Mouse (Mus musculus) neural tube, embryonic 12.5 days (tissue): ENCODE measurements around the gene Mpv17l2. TPM values are rescaled to one million over a fixed set of nuclear protein-coding genes. Genes with fewer than 3 reads are reported as not detected.

Experiments
- ATAC-seq: fragments of 200-750 bp; cut with Nextera tagmentation; 2 replicates; pipeline ENCODE4 v1.8.0; 2017; ENCODE audit warnings: low read depth, mild to moderate bottlenecking, moderate TSS enrichment, moderate library complexity; ENCODE audit not compliant: low FRiP score
- H3K27ac ChIP-seq: fragments of 300-500 bp; sonication (generic); 2 replicates; pipeline ENCODE4 v1.5.1; 2016
- H3K27me3 ChIP-seq: fragments of 300-500 bp; sonication (generic); replicated peaks from 2 replicates; pipeline ENCODE4 v1.6.1; 2016; ENCODE audit warnings: mild to moderate bottlenecking
- H3K36me3 ChIP-seq: fragments of 300-500 bp; sonication (generic); 2 replicates; pipeline ENCODE4 v1.6.1; 2016; ENCODE audit warnings: mild to moderate bottlenecking
- H3K4me1 ChIP-seq: fragments of 300-500 bp; sonication (generic); 2 replicates; pipeline ENCODE4 v1.6.1; 2016
- H3K4me2 ChIP-seq: fragments of 300-500 bp; sonication (generic); replicated peaks from 2 replicates; pipeline ENCODE4 v1.6.1; 2016; ENCODE audit warnings: mild to moderate bottlenecking
- H3K4me3 ChIP-seq: fragments of 300-500 bp; sonication (generic); 2 replicates; pipeline ENCODE4 v1.5.1; 2016
- H3K9ac ChIP-seq: fragments of 300-500 bp; sonication (generic); 2 replicates; pipeline ENCODE4 v1.6.1; 2016; ENCODE audit warnings: mild to moderate bottlenecking
- H3K9me3 ChIP-seq: fragments of 300-500 bp; sonication (generic); 2 replicates; pipeline ENCODE4 v1.6.1; 2016; ENCODE audit warnings: mild to moderate bottlenecking
- WGBS: fragments of 180-500 bp; shearing (Covaris S2); methylation state at CpG from one replicate; pipeline ENCODE4 v1.1.7; 2016; 5-methylcytosine and 5-hydroxymethylcytosine counted together
- polyA plus RNA-seq: library from polyadenylated mRNA; unstranded; fragments of >200 nt; fragmentation: Nextera tagmentation; extraction: Ambion mirVana; gene quantifications from 2 replicates; pipeline ENCODE4 v1.2.1, GENCODE M21; 2016

Gene Mpv17l2
- polyA plus RNA-seq, 1 experiment from 2014 or later: 51.2 TPM

DNA sequence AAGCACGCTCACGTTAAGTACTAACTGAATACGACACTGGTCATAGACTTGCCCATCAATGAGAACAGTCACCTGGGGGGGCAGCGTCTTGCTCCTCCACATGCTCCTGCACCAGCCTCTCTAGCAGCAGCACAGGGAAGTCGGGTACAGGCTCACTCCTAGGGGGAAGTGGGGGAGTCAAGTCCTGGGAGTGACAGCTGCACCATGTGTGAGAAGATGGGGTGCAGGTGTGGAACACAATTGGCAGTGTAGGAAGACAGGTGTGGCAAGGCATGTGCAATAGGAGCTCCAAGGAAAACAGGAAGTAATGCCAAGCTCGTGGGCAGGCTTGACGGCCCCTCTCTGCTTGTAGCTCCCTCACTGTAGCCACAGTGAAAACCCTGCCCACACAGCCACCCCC is 10.5 kb upstream of the Mpv17l2 start:
- Histone ChIP-seq H3K4me2 (no peak overlapping the region), H3K27ac (no peak overlapping the region), H3K36me3 (peaks cover 71% of the 10 kb centered on the region), H3K4me1 (peaks cover 38% of the 10 kb centered on the region), H3K4me3 (no peak overlapping the region), H3K27me3 (peaks cover 2% of the 10 kb centered on the region; the same call in 1 of the 2 replicates), H3K9me3 (no peaks in the 10 kb centered on the region), H3K9ac (no peak overlapping the region)
- 94% methylated on average over 7 of the region's 7 CpGs for WGBS
- ATAC-seq: no peak

DNA sequence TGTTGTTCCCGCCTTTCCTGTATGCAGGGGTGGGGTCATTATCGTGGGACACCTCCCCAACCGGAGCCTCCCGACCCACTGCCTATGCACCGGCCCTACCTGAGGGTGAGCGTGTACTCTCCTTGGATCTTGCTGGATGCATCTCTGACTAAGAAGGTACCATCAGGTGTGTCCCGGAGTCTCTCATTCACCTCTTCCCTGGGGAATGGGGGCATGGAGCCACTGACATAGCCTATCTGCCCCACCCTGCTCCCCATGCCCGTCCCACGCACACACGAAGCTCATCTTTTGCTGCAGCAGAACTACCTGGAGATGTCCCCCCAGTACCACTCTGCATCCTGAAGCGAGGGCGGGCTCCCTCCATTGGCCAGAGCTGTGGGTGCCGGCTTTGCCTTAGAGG is 10.0 kb upstream of the Mpv17l2 start:
- no peak for ATAC-seq
- peaks cover 40% of the 10 kb centered on the region for H3K4me1 ChIP-seq
- H3K9me3 ChIP-seq: no peaks in the 10 kb centered on the region
- no peak overlapping the region for H3K9ac ChIP-seq
- WGBS: 93% methylated on average over 13 of the region's 13 CpGs
- no peak overlapping the region for H3K4me3 ChIP-seq
- no peak overlapping the region for H3K27ac ChIP-seq
- H3K36me3 ChIP-seq: peaks cover 71% of the 10 kb centered on the region
- H3K27me3 ChIP-seq: peaks cover 2% of the 10 kb centered on the region; the same call in 1 of the 2 replicates
- no peak overlapping the region for H3K4me2 ChIP-seq

DNA sequence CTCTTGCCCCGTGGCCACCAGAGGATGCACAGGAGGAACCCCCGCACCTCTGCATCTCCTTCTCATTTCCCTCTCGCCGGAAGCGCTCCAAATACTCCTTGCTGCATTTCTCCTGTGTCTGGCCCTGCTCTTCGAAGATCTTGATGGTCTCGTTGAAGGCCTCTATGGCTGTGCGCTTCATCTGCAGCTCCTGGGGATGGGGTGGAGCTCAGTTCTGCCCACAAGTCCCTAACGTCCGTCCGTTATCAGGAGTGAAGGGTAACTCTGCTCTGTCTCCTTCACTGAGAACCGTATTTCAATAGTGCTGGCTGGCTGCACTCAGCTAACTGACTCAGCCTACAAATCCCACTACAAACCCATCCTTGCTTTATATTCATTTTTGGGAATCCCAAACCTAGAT is 9.1 kb upstream of the Mpv17l2 start:
- Histone ChIP-seq H3K27ac (no peak overlapping the region), H3K27me3 (peaks cover 2% of the 10 kb centered on the region; the same call in 1 of the 2 replicates), H3K9ac (0 out of 2 replicates have a peak overlapping the region, but pooled peaks have one; percentile 33), H3K4me2 (no peak overlapping the region), H3K4me3 (no peak overlapping the region), H3K4me1 (peaks cover 32% of the 10 kb centered on the region), H3K36me3 (peaks cover 71% of the 10 kb centered on the region), H3K9me3 (no peaks in the 10 kb centered on the region)
- WGBS: 73% methylated on average over 12 of the region's 12 CpGs
- no peak for ATAC-seq

DNA sequence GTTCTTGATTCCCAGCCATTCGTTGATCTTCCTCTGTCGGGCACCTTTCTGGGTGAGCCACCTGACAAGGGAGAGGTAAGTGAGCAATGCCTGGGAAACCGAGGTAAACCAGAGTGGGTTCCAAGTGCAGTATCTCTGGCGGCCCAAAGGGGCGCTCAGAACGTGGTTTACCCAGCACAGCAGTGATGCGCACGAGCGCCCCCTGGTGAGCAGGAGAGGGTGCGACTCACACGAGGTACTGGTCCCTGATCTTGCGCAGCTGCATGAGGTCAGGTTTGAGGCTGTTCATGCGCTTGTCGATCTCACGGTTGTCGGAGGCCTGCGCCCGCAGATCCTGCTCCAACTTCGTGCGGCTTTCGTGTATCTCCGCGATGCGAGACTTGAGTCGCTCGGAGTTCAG is 8.6 kb upstream of the Mpv17l2 start:
- H3K4me1 ChIP-seq: peaks cover 27% of the 10 kb centered on the region
- peaks cover 67% of the 10 kb centered on the region for H3K36me3 ChIP-seq
- H3K27ac ChIP-seq: no peak overlapping the region
- H3K4me3 ChIP-seq: no peak overlapping the region
- 0 out of 2 replicates have a peak overlapping the region, but pooled peaks have one; percentile 33 for H3K9ac ChIP-seq
- no peak overlapping the region for H3K4me2 ChIP-seq
- peaks cover 2% of the 10 kb centered on the region; the same call in 1 of the 2 replicates for H3K27me3 ChIP-seq
- 8% methylated on average over 26 of the region's 26 CpGs for WGBS
- H3K9me3 ChIP-seq: no peaks in the 10 kb centered on the region
- peak; percentile 69; the same call in 1 of the 2 replicates for ATAC-seq

DNA sequence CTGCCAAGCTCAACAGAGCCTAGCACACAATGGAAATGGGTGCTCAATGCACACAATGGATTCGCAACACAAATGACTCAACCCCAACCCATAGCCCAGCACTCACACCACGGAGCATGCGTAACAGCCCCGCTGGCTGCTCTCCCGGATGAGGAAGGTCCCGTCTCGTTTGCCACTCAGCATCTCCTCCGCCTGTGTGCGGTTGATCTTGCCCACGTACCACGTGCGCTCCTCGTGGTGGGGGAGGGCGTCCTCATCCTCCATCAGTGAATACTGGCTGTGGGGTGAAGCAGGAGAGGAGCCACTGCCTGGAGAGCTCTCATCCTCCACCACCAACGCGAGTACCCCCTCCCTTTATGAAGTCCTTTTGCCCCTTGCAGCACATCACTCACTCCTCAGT is 8.2 kb upstream of the Mpv17l2 start:
- no peaks in the 10 kb centered on the region for H3K9me3 ChIP-seq
- H3K27me3 ChIP-seq: peaks cover 2% of the 10 kb centered on the region; the same call in 1 of the 2 replicates
- peaks cover 63% of the 10 kb centered on the region for H3K36me3 ChIP-seq
- no peak overlapping the region for H3K4me3 ChIP-seq
- H3K4me2 ChIP-seq: no peak overlapping the region
- H3K9ac ChIP-seq: no peak overlapping the region
- WGBS: 87% methylated on average over 16 of the region's 16 CpGs
- no peak overlapping the region for H3K27ac ChIP-seq
- 0 out of 2 replicates have a peak, but pooled peaks have one; percentile 2 for ATAC-seq
- peaks cover 23% of the 10 kb centered on the region for H3K4me1 ChIP-seq

DNA sequence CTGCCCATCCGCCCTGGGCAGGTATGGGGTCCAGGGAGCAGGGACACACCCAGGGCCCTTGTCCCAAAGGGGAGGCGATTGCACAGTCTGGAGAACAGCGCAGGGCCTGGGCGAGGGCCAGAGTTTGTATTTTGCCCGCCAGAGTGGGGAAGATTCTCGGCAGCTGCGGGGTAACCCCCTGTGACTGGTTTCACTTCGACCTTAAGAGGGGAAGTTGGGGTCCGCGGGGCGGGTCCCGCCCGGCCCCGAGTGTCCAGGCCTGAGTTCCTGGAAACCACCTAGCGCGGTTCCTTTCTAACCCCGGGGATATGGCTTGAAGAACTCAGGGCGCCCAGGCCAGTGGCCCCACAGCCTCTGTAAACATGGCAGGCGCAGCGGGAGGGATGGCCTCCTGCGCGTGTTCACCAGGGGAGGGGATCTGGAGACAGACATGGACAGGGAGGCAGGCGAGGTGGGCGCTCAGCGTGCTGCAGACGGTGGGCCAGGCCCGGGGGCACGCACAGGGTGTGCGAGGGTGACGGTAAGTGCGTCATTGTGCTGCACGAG is 7.6 kb upstream of the Mpv17l2 start:
- Histone ChIP-seq H3K36me3 (peaks cover 56% of the 10 kb centered on the region), H3K4me1 (peaks cover 16% of the 10 kb centered on the region), H3K27ac (no peak overlapping the region), H3K4me2 (no peak overlapping the region), H3K27me3 (peaks cover 2% of the 10 kb centered on the region; the same call in 1 of the 2 replicates), H3K9ac (no peak overlapping the region), H3K4me3 (no peak overlapping the region), H3K9me3 (no peaks in the 10 kb centered on the region)
- WGBS: 94% methylated on average over 32 of the region's 32 CpGs
- ATAC-seq: no peak

DNA sequence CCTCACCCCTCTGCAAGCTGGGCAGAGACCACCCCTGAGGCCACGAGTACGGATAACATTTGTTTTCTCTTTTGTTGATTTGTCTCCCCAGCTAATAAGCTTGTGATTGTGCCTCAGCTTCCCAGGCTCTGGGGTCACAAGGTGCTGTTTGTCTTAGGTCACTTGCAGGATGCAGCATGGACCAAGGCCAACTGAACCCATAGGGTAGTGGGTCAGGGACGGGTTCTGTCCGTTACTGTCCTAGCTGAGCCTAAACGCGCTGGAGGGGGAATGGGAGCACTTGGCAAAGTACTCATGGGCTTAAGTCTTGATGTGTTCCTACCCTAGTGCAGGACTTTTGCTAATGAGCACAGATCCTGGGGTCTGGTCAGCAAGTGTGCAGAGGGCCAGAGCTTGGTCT is 6.8 kb upstream of the Mpv17l2 start:
- peaks cover 48% of the 10 kb centered on the region for H3K36me3 ChIP-seq
- H3K27me3 ChIP-seq: peaks cover 2% of the 10 kb centered on the region; the same call in 1 of the 2 replicates
- 86% methylated on average over 6 of the region's 6 CpGs for WGBS
- no peak overlapping the region for H3K27ac ChIP-seq
- no peak overlapping the region for H3K4me2 ChIP-seq
- H3K4me1 ChIP-seq: peaks cover 15% of the 10 kb centered on the region
- no peak overlapping the region for H3K9ac ChIP-seq
- no peaks in the 10 kb centered on the region for H3K9me3 ChIP-seq
- no peak for ATAC-seq
- no peak overlapping the region for H3K4me3 ChIP-seq

DNA sequence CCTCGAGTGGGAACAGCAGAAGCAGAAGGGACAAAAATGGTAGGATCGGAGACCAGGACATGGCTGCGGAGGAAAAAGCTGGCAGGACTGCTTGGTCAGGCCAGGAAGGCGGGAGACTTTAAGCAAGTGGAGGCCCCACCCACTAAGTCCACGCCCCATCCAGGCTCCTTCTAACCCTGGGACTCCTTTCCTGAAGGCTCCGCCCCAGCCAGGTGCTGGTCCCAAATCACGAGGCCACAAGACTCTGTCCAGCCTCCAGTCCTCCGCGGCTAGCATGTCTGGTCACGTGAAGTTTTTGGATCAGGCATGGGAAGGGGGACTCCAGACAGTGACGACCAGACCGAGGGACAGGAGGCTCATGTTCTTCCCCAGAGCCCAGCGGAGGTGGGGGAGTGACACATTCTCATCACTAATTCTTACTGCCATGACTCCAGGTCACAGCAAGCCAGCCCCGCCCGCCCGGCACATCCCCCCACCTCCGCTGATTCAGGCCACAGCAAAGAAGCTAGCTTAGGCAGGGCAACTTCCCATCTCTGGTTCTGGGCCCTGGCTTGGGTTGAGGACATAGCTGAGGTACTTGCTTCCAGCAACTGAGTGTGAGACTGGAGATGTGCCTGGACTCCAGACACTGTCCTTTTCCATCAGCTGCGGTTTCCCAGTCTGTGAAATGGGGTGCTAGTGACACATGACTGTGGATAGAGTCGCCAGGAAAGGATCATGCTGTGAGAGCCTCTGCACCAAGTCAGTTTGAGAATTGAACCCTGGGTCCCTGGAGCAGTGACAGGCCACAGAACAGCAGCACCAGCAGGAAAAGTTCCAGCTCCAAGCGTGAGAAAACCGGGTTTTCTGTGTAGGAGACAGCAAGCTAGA is 6.1 kb upstream of the Mpv17l2 start:
- peak overlapping the region; percentile 45 for H3K9ac ChIP-seq
- H3K27ac ChIP-seq: no peak overlapping the region
- ATAC-seq: 0 out of 2 replicates have a peak, but pooled peaks have one; percentile 21
- H3K4me1 ChIP-seq: peaks cover 15% of the 10 kb centered on the region
- peak overlapping the region; percentile 20 for H3K4me3 ChIP-seq
- 9% methylated on average over 21 of the region's 21 CpGs for WGBS
- peaks cover 41% of the 10 kb centered on the region for H3K36me3 ChIP-seq
- H3K9me3 ChIP-seq: no peaks in the 10 kb centered on the region
- H3K4me2 ChIP-seq: peak overlapping the region; percentile 59
- peaks cover 2% of the 10 kb centered on the region; the same call in 1 of the 2 replicates for H3K27me3 ChIP-seq

DNA sequence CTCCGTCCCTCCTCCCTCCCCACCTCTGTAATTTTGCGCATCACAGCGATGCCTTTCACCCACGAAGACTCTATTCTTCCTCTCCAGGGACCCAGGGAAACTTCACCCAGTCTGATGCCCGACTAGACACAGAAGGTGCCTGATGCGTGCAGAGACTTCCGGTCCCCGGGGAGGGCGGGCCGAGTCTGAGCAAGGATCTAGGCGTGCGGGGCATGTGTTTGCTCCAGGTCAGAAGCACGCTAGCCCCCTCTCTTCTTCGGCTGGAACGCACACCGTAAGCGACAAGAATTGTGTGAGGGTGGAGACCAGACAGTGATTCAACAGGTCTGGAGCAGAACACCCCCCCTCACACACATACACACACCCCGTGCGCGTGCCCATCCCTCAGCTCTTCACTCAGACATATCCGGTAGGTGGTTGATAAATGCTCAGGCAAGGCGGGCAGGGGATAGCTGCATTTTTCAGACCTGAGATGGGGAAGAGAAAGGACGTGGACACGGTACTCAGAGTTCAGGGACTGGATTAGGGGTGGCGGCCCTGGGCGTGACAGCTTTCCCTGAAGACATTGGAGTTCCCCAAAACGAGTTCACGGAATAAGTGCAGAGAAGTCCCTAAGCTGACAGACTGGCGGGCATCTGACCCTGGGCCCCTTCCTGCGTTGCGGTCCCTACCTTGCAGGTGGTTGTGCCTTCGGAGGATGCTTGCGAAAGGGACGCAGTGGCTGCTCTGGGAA is 5.3 kb upstream of the Mpv17l2 start:
- WGBS: 2% methylated on average over 34 of the region's 34 CpGs
- Histone ChIP-seq H3K9ac (peak overlapping the region; percentile 45), H3K27ac (no peak overlapping the region), H3K9me3 (no peaks in the 10 kb centered on the region), H3K4me1 (peaks cover 18% of the 10 kb centered on the region), H3K36me3 (peaks cover 33% of the 10 kb centered on the region), H3K27me3 (peaks cover 2% of the 10 kb centered on the region; the same call in 1 of the 2 replicates), H3K4me2 (peak overlapping the region; percentile 59), H3K4me3 (peak overlapping the region; percentile 20)
- no peak for ATAC-seq

DNA sequence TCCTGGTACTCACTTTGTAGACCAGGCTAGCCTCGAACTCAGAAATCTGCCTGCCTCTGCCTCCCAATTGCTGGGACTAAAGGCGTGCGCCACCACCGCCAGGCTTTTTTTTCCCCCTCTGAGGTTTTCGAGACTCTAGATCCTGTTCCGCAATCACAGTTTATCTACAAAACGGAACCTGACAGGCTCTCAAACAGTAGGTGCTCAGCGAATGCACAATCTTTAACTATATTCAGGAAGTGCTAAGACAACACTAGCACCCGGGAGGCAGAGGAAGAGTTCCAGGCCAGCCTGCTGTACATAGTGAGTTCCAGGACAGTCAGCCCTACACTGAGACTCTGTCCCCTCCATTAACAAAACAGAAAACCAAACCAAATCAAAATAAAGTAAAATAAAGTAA is 4.6 kb upstream of the Mpv17l2 start:
- peak overlapping the region; percentile 59 for H3K4me2 ChIP-seq
- H3K4me1 ChIP-seq: peaks cover 19% of the 10 kb centered on the region
- no peaks in the 10 kb centered on the region for H3K9me3 ChIP-seq
- no peak overlapping the region for H3K9ac ChIP-seq
- 81% methylated on average over 9 of the region's 9 CpGs for WGBS
- no peak for ATAC-seq
- H3K27me3 ChIP-seq: peaks cover 2% of the 10 kb centered on the region; the same call in 1 of the 2 replicates
- H3K27ac ChIP-seq: no peak overlapping the region
- H3K4me3 ChIP-seq: no peak overlapping the region
- peaks cover 26% of the 10 kb centered on the region for H3K36me3 ChIP-seq

DNA sequence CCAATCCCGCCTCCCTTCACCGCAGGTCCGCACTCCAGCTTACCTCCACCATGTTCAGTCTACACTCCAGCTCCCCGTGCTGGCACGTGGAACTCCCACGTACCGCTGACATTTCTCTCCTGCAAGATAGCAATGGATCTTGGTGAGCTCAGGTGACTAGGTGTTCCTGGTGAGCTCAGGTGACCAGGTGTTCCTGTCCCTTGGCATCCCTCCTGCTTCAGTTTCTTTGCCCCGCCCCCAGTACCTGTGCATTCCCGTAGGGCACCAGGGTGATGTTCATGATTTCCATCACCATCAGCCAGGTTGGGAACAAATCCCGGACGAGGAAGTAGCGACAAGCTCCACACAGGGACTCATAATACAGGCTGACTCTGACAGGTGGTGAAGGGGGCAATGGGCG is 3.9 kb upstream of the Mpv17l2 start:
- Histone ChIP-seq H3K9me3 (no peaks in the 10 kb centered on the region), H3K27ac (no peak overlapping the region), H3K27me3 (peaks cover 2% of the 10 kb centered on the region; the same call in 1 of the 2 replicates), H3K4me1 (peaks cover 26% of the 10 kb centered on the region), H3K4me2 (no peak overlapping the region), H3K4me3 (no peak overlapping the region), H3K9ac (no peak overlapping the region), H3K36me3 (peaks cover 20% of the 10 kb centered on the region)
- ATAC-seq: no peak
- 93% methylated on average over 13 of the region's 13 CpGs for WGBS

DNA sequence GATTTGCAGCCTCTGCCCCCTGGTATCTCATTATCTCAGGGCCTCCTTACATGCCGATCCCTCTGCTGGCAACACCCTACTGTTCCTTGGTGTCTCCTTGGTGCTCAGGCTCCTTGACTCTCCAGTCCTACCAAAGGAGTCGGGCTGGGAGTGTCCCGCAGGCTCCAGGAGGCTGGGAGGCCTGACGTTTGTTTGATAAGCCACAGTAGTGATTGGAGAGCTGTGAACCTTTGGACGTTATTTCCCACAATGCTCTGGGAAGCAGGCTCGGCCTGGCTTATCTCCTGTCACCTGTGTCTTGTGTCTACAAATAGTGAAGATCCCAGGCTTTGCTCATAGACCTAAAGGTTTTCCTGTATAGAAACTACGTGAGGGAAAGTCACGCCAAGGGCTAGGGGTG is 3.3 kb upstream of the Mpv17l2 start:
- Histone ChIP-seq H3K27me3 (peaks cover 2% of the 10 kb centered on the region; the same call in 1 of the 2 replicates), H3K27ac (no peak overlapping the region), H3K4me2 (no peak overlapping the region), H3K9ac (no peak overlapping the region), H3K4me3 (no peak overlapping the region), H3K4me1 (peaks cover 32% of the 10 kb centered on the region), H3K36me3 (peaks cover 17% of the 10 kb centered on the region), H3K9me3 (no peaks in the 10 kb centered on the region)
- no peak for ATAC-seq
- 88% methylated on average over 8 of the region's 8 CpGs for WGBS
